Mouse (Mus musculus) kidney, adult 8-10 months (tissue): Measurements from ENCODE around the gene Crabp2.

Experiments used
- DNase-seq, 2 experiments: peaks; one replicate each; pipeline ENCODE4 v3.0.0; 2022

Gene Crabp2

DNA sequence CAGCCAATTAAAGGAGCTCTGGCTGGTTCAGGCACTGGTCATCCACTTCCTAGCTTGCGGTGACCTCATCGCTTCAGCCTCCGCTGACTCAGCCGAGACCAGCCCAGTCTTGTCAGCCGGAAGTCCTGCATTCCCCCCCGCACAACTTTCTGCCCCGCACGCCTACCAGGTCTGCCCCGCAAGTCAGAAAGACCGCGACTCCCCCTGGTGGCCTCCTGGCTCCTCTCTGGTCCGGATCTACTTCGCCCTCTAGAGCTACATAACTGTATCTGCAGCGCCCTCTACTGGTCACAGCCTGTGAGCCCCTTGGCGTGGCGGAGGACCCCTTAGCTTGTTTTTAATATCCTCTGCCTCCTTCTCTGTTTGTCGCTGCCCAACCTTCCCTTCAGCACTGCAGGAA, 38.4 kb downstream of the Crabp2 start:
- DNase-seq: peak; percentile 90 to 96

DNA sequence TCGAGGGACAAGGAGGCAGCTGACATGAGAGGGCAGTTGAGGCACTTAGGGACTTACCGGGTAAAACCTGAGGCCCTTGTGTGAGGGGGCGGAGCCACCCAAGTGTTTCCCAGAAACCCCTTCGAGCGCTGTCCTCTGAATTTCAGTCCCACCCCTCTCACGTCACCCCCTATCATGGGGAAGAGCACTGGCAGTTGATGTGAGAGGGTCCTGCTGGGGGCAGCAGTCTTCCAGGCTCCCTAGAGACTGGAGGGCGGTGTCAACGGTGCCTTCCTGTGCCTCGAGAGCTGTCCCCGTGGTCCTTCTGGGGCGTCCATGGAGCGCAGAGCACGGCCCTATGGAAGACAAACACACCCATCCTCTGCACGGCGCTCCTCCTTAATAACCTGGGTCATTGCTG, 39.2 kb downstream of the Crabp2 start:
- no peak for DNase-seq

DNA sequence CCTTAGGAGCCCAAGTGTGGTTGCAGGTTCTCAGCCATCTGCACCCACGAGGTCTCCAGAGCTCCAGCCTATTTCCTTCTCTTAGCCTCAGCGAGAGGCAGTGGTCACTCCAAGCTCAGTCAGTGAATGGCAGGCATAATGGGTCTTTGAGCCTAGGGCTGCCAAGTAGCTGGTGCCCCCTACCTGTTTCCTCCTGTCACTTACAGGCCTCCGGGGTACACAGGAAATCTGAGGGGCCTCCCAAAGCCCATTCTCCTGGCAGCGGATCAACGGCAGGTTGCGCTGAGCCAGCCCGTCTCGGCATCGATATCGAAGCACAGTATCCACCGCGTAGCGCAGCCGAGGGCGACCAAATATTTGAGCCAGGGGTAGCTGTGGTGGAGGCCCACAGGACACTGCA, 39.6 kb downstream of the Crabp2 start:
- DNase-seq: no peak

DNA sequence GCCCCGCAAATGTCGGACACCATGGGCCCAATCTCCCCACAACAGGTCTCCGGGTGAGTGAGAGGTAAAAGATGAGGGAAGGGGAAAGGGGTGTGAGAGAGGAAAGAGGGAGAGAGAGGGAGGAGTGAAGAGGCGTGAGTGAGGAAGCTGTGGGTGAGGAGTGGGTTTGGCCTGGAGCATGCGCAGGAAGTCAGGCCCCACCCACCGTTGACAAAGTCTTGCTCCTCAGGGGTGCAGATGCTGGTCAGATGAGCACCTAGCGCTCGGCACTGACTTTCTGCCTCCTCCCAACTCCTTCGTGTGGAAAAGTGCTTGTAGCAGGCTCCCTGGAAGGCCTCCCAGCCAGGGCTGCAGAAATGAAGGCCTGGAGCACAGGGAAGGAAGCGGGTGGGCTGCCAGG, 41.5 kb downstream of the Crabp2 start:
- no peak for DNase-seq

DNA sequence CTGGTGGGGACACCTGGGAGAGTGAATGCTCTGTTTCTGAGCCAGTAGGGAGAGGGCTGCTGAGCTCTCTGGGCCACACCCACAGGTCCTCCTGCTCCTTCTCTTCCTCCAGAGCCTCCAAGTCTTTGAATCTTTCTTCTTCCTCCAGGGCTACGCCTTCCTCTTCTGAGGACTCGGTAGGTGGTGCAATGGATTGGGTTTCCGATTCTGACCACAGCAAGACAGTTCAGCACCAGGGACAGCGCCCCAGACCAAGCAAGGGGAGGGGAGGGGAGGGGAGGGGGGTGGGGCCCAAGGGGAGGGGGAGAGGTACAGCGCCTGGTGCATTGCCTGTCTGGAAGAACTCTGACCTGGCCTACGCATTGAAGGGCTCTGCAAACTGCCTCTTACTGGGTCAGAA, 45.0 kb downstream of the Crabp2 start:
- no peak for DNase-seq

DNA sequence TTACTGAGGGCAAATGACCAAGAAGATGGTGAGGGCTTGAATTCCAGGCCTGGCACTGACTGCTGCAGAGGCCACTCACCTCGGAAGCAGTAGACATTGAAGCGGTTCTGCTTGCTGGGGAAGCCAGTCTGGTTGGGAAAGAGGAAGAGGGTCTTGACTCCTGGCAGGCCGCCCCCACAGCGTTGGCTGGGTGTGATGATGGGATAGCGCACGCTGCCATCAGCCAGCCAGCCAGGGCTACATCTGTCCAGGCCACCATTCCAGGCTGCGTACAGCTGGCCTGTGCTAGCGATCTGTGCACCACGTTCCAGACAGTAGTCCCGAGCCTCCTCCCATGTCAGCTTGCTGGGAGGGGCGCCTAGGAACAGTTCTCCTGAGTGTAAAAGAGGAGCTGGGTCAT, 46.9 kb downstream of the Crabp2 start:
- no peak for DNase-seq

DNA sequence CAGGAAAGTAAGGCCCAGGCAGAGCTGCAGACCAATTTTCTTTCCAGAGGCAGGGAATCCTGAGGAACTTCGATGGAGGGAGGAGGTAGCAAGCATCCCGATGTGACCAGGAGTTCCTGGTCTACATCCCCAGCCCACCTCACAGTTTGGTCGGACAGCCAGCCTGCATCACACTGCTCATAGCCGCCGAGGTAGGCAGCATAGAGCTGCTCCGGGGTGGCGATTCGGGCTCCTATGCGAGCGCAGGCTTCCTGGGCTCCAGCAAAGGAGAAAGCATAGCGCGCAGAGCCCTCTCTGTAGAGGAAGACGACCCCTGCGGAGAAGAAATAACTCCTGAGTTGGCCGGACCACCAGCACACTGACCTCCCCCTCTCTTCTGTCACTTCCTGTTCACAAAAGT, 47.9 kb downstream of the Crabp2 start:
- no peak for DNase-seq

DNA sequence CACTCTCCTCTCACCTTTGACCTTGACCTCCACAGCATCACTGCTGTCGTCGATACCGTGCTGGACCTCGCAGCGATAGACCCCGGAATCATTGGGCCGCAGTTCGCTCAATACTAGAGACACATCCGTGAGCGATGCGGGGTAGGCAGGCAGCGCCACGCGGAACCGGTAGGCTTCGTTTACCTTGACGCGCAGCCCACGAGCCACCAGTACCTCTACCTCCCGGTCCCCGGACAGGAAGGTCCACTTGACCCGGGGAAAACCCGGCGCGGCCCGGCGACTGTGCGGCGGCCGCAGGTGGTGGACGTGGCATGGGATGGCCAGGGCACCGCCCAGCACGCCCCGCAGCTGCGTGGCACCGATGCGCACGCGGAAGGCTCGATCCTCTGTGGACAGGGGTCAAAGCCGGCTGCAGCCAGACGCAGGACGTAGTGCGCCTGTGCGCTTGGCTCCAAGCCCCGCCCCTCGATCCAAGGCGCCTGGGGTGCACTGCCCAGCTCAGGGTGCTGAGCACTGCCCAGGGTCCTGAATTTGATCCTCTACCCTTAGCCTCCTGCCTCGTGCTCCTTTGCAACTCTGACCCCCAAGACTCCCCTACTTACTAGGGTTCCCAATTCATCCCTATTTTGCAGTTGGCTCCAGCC, 48.6 kb downstream of the Crabp2 start:
- peak in 1 of 2 experiments; percentile 22 for DNase-seq

DNA sequence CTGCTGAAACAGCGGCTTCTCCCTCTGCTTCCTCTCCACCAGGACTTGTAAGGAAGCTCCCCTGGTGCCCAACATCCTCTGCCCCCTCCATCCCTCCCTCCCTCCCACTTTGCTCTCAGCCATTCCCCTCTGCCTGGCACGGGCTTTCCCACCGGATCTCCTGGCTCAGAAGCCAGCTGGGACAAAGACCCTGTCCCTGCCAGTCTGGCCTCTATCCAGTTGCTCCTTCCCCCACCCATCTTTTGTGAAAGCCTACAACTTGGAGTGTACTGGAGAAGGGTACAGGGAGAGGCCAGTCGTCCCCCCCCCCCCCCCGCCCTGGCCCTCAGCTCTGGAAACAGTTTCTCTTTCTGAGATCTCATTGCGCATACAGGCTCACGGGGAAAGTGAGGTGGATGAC, 50.3 kb downstream of the Crabp2 start:
- DNase-seq: no peak

DNA sequence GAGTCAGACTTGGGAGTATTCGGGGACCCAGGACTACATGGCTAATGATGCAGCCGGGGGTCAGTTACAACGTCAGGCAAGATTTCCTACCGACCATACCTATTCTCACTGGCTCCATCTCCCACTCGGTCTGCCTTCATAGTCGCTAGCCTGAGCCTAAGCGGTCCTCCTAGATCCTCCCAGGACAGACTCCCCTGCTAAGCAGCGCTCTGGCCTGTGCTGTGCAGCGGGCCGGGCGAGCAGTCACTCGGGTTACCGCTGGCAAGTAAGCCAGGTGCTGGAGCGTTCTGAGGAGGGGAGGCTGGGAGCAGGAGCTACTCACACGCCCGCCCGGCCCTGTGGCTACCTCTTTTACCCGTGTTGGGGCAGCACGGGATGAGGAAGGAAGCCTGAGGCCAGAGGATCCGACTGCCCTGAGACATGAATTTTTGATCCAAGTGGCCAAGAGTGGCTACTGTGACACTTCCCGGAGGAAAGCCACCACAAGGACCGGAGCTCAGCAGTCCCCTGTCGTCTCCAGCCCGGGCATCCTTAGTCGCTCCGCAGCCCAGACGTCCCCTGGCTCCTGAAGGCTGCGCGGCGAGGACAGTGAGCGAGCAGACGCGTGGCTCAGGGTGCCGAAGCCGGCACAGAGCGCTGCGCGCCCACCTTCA, 50.9 kb downstream of the Crabp2 start:
- DNase-seq: no peak

DNA sequence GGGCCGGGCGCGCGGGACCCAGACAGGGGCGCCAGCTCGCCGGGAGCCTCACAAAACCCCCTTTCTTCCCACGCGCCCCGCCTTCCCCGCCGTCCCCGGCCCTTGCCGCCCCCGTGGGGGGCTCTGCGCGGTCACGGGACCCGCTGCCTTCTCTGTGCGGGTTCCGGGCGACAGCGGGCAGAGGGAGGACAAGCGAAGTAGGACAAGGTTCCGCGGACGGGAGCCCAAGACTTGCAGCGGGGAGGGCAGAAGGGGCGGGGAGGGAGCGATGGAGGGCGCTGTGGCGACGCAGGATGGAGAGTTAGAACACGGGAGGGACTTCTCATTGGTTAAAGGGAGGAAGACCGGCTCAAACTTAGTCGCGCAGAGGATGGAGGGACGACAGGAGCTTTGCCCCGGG, 51.7 kb downstream of the Crabp2 start, which contains the start of gene Bcan:
Bcan (minus strand) TSS at position 50 of the 400 bp plus-strand sequence.
- DNase-seq: no peak

DNA sequence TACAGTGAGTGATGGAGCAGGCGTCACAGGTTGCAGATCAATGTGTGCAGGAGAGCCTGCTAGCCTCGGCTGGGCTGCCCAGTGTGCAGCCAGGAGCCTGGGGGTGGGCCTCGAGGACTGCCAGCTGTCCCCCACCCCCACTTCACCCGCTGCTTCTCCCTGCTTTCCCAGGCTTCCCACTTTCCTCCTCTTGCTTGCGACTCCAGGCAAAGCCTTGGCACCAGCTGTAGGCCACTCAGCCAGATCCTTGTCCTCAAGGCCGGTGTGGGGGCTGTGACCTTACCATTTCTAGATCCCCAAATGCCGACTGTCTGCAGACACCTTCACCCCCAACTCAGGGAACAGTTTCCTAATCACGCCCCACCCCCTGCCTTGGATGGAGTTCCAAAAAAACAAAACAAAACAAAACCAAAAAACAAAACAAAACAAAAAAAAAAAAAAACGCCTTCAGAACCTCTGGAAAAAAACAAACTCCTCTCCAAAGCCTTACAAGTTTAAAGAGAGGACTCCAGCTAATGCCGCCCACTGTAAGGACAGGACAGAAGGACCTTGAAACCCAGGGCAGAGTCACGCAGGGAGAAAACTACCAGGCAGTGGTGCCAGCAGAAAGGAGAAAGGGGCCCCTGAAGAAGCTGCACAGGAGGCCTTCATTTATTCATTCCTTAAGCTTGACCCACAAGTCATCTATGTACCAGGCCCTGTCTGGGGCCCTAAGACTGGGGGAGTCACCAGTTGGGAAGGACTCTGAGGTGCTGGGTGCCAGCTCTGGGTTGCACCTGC, 52.5 kb downstream of the Crabp2 start:
- no peak for DNase-seq

DNA sequence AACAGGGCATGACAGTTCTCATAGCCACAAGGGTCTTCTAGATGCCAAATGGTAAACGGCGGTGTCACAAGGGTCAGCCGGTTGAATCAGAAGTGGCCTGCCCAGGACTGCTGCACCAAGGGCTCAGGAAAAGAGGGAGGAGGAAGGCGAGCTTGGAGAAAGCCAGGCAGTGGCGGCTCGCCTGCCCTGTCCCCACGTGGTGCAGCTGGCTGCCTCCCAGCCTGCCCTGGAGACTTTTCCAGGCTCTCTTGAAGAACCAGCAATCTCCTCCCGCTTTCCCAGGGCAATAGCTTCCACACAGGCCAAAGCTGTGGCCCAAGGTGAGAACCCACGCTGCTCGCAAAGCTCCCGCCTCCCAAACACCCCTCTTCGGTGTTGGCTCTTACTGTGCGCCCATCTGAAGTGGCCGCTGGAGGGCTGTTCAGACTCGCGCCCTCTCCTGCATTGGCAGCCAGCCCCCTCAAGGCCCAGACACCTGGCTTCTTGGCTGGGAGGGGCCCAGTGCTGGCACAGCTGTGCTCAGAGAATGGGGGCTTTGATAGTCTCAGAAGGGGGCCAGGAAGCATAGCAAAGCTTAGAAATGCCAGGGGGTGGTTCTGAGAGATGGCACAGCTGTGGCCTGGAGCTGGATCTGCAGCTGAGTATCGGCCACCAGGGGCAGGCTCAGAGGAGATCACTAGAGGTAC, 54.0 kb downstream of the Crabp2 start:
- DNase-seq: no peak
